Mouse (Mus musculus): ENCODE measurements around the gene Phf6. TPM values are rescaled to one million over a fixed set of nuclear protein-coding genes. Genes with fewer than 3 reads are reported as not detected.
A peak's percentile ranks its signal among the peaks of the same experiment; 100 is the strongest.

The Phf6 gene
- polyA plus RNA-seq, 1 experiment from 2014 or later: 105 TPM

DNA sequence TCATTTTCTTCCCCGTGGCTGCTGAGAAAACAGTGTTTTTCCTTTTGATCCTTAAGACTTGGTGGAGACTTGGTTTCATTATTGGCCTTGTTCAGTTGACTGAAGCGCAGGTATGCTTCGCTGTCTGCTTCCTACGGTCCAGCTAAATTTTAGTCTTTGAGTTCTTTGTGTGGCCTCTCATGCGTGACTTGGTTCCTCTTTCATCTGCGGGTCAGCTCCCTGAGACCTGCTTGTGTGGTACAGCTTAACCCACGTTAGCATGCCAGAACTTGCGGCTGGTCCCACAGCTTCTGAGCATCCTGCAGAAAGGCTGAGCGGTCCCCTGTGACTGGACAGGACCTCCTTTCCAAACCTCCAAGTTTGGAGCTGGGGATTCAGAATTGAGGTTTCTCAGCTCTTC lies 14.7 kb downstream of the Phf6 start:
- WGBS: 53% methylated on average over 9 of the region's 9 CpGs
- no peak overlapping the region for H3K9ac ChIP-seq (replicated peaks; ENCODE audit: low read length)

DNA sequence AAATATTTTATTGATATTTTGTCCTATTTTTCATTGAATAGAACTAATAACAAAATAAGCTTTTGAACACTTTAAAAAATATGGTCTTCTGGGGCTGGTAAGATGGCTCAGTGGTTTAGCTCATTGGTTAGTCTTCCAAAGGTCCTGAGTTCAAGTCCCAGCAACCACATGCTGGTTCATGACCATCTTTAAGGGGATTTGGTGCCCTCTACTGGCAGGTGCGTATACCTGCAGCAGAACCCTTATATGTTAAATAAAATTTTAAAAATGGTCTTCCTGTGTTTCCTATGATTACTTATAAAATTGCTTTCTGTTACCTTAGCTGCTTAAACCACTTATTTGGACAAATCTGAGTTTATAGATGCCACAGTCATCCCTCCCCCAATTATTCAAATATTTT lies 16.8 kb downstream of the Phf6 start:
- H3K4me2 ChIP-seq (ENCODE audit: low read length): no peak overlapping the region
- no peak overlapping the region for H3K4me3 ChIP-seq (replicated peaks; ENCODE audit: low read depth, low read length)
- H3K9me3 ChIP-seq (ENCODE audit: control insufficient read depth, low read length): no peaks in the 10 kb centered on the region
- H3K27me3 ChIP-seq (ENCODE audit: control insufficient read depth, insufficient read depth, low read length): no peaks in the 10 kb centered on the region
- ATAC-seq (ENCODE audit: low FRiP score, low TSS enrichment) (no peak), DNase-seq (peak; percentile 46)
- H3K4me1 ChIP-seq (ENCODE audit: control insufficient read depth, insufficient read depth, low read length): no peaks in the 10 kb centered on the region
- no peak overlapping the region for H3K9ac ChIP-seq (replicated peaks; ENCODE audit: low read length)
- H3K27ac ChIP-seq (replicated peaks; ENCODE audit: low read depth, low read length): no peak overlapping the region
- 53% methylated on average over 1 of the region's 1 CpGs for WGBS
- peaks cover 3% of the 10 kb centered on the region; the same call in 1 of the 2 replicates for H3K36me3 ChIP-seq (ENCODE audit: control insufficient read depth, insufficient read depth, low read length)

More for the DNA sequence above, 14.7 kb downstream of the Phf6 start:
- DNase-seq: no peak
- H3K9me3 ChIP-seq (ENCODE audit: control insufficient read depth, low read length): no peaks in the 10 kb centered on the region
- no peaks in the 10 kb centered on the region for H3K36me3 ChIP-seq (ENCODE audit: control insufficient read depth, insufficient read depth, low read length)
- no peak for ATAC-seq (ENCODE audit: low FRiP score, low TSS enrichment)
- H3K4me2 ChIP-seq (ENCODE audit: low read length): no peak overlapping the region
- H3K27ac ChIP-seq (replicated peaks; ENCODE audit: low read depth, low read length): no peak overlapping the region
- no peak overlapping the region for H3K4me3 ChIP-seq (replicated peaks; ENCODE audit: low read depth, low read length)
- H3K27me3 ChIP-seq (ENCODE audit: control insufficient read depth, insufficient read depth, low read length): no peaks in the 10 kb centered on the region
- no peaks in the 10 kb centered on the region for H3K4me1 ChIP-seq (ENCODE audit: control insufficient read depth, insufficient read depth, low read length)

DNA sequence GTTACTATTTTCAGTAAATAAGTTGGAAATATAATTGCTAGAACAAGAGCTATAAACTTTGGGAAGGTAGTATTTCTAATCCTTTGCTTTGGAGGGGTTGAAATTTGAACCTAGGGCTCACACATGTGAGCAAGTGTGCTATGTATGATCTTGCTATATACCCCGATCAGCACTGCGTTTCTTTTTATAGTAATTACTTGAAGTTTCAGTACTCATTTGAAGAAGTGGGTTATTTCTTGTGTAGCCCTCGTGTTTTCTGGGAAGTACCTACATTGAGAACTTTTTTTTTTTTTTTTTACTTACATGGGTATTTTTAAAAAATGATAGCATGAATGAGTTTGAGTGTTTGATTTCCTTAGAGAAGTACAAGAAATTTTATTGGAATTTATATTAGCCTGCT lies 17.7 kb downstream of the Phf6 start:
- H3K4me2 ChIP-seq (ENCODE audit: low read length): no peak overlapping the region
- DNase-seq (no peak), ATAC-seq (ENCODE audit: low FRiP score, low TSS enrichment) (no peak)
- no peaks in the 10 kb centered on the region for H3K9me3 ChIP-seq (ENCODE audit: control insufficient read depth, low read length)
- H3K27ac ChIP-seq (replicated peaks; ENCODE audit: low read depth, low read length): no peak overlapping the region
- H3K4me3 ChIP-seq (replicated peaks; ENCODE audit: low read depth, low read length): no peak overlapping the region
- H3K27me3 ChIP-seq (ENCODE audit: control insufficient read depth, insufficient read depth, low read length): no peaks in the 10 kb centered on the region
- H3K36me3 ChIP-seq (ENCODE audit: control insufficient read depth, insufficient read depth, low read length): peaks cover 5% of the 10 kb centered on the region; the same call in 1 of the 2 replicates
- H3K9ac ChIP-seq (replicated peaks; ENCODE audit: low read length): no peak overlapping the region
- no peaks in the 10 kb centered on the region for H3K4me1 ChIP-seq (ENCODE audit: control insufficient read depth, insufficient read depth, low read length)
- 92% methylated on average over 3 of the region's 3 CpGs for WGBS

DNA sequence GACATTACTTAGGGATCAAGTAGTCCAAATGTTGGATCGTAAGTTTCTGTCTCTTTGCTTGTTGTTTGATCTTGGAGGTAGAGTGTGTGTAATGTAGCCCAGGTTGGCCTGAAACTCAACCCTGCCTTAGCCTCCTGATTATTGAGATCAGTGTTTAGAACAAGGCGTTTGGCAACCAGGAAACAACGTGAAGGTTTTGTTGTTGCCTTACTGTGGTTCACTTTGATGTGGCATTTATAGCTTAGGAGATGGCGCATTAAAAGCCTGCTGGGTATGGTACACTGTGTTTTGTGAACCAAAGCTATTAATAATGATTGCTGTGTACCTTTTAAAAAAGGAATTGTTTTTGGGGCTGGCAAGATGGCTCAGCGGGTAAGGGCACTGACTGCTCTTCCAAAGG lies 18.1 kb downstream of the Phf6 start:
- Histone ChIP-seq H3K9me3 (ENCODE audit: control insufficient read depth, low read length) (no peaks in the 10 kb centered on the region), H3K4me2 (ENCODE audit: low read length) (no peak overlapping the region), H3K27me3 (ENCODE audit: control insufficient read depth, insufficient read depth, low read length) (no peaks in the 10 kb centered on the region), H3K4me1 (ENCODE audit: control insufficient read depth, insufficient read depth, low read length) (no peaks in the 10 kb centered on the region), H3K36me3 (ENCODE audit: control insufficient read depth, insufficient read depth, low read length) (peaks cover 5% of the 10 kb centered on the region; the same call in 1 of the 2 replicates), H3K9ac (replicated peaks; ENCODE audit: low read length) (no peak overlapping the region), H3K4me3 (replicated peaks; ENCODE audit: low read depth, low read length) (no peak overlapping the region), H3K27ac (replicated peaks; ENCODE audit: low read depth, low read length) (no peak overlapping the region)
- ATAC-seq (ENCODE audit: low FRiP score, low TSS enrichment) (no peak), DNase-seq (no peak)
- 88% methylated on average over 5 of the region's 5 CpGs for WGBS

DNA sequence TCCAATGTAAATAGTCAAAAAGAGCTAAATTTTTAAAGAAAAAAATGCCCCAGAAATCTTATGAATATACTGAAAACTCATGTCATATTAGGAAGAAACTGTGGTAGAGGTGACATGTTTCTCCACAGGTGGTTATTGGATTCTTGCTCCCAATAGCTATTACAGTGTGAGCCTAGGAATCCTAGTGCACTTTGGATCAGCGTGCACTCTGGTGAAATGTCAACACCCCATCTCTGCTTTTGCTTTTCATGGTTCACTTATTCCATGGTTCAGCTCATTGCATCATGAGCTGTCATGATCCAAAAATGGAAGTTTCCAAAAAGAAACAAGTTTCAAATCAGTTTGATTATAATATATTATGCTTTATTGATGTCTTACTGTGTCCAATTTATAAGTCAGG lies 20.1 kb downstream of the Phf6 start:
- 86% methylated on average over 1 of the region's 1 CpGs for WGBS

DNA sequence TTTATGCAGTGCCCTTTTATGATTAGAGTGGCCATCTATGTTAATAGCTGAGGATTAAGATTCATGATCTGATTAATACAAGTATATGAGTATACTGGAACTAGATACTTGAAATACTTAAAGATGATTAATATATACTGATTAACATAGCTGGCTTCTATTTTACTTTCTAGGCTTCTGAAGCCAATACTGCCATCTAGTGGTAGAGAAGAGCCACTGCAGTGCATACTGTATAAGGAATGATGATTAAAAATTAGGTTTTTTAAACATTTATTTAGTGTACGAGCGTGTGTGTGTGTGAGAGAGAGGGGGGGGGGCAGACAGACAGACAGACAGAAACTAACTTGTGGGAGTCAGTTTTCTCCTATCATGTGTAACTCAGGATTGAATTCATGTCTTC lies 22.4 kb downstream of the Phf6 start:
- ATAC-seq (ENCODE audit: low FRiP score, low TSS enrichment) (no peak), DNase-seq (peak; percentile 64)
- WGBS: 79% methylated on average over 2 of the region's 2 CpGs
- Histone ChIP-seq H3K27ac (replicated peaks; ENCODE audit: low read depth, low read length) (no peak overlapping the region), H3K4me3 (replicated peaks; ENCODE audit: low read depth, low read length) (no peak overlapping the region), H3K9me3 (ENCODE audit: control insufficient read depth, low read length) (no peaks in the 10 kb centered on the region), H3K36me3 (ENCODE audit: control insufficient read depth, insufficient read depth, low read length) (peaks cover 5% of the 10 kb centered on the region; the same call in 1 of the 2 replicates), H3K27me3 (ENCODE audit: control insufficient read depth, insufficient read depth, low read length) (no peaks in the 10 kb centered on the region), H3K4me1 (ENCODE audit: control insufficient read depth, insufficient read depth, low read length) (no peaks in the 10 kb centered on the region), H3K4me2 (ENCODE audit: low read length) (no peak overlapping the region), H3K9ac (replicated peaks; ENCODE audit: low read length) (no peak overlapping the region)

More for the DNA sequence above, 20.1 kb downstream of the Phf6 start:
- Histone ChIP-seq H3K4me1 (ENCODE audit: control insufficient read depth, insufficient read depth, low read length) (no peaks in the 10 kb centered on the region), H3K9me3 (ENCODE audit: control insufficient read depth, low read length) (no peaks in the 10 kb centered on the region), H3K27me3 (ENCODE audit: control insufficient read depth, insufficient read depth, low read length) (no peaks in the 10 kb centered on the region), H3K36me3 (ENCODE audit: control insufficient read depth, insufficient read depth, low read length) (peaks cover 5% of the 10 kb centered on the region; the same call in 1 of the 2 replicates), H3K27ac (replicated peaks; ENCODE audit: low read depth, low read length) (no peak overlapping the region), H3K4me2 (ENCODE audit: low read length) (no peak overlapping the region), H3K4me3 (replicated peaks; ENCODE audit: low read depth, low read length) (no peak overlapping the region), H3K9ac (replicated peaks; ENCODE audit: low read length) (no peak overlapping the region)
- no peak for DNase-seq
- ATAC-seq (ENCODE audit: low FRiP score, low TSS enrichment): no peak

DNA sequence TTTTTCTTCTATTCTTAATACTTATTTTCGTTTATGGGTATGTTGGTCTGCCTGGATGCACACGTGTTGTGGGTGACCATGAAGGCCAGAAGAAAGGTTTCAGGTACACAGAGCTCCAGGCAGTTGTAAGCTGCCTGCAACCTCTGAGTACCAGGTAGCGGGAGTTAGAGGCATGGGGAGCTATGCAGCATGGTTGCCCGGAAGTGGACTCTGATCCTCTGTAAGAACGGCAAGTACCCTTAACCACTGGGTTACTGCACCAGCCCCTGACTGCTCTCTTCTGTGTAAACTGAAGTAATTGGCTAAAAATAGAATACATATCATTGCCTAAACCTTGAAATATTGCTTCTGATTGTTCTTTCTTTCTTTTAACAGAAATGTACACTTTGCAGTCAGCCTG lies 33.4 kb downstream of the Phf6 start:
- H3K36me3 ChIP-seq (ENCODE audit: control insufficient read depth, insufficient read depth, low read length): peaks cover 44% of the 10 kb centered on the region
- ATAC-seq (ENCODE audit: low FRiP score, low TSS enrichment) (no peak), DNase-seq (no peak)
- H3K4me2 ChIP-seq (ENCODE audit: low read length): no peak overlapping the region
- whole genome bisulfite sequencing: 92% methylated on average over 5 of the region's 5 CpGs
- no peak overlapping the region for H3K4me3 ChIP-seq (replicated peaks; ENCODE audit: low read depth, low read length)
- no peaks in the 10 kb centered on the region for H3K9me3 ChIP-seq (ENCODE audit: control insufficient read depth, low read length)
- no peak overlapping the region for H3K27ac ChIP-seq (replicated peaks; ENCODE audit: low read depth, low read length)
- no peaks in the 10 kb centered on the region for H3K27me3 ChIP-seq (ENCODE audit: control insufficient read depth, insufficient read depth, low read length)
- no peak overlapping the region for H3K9ac ChIP-seq (replicated peaks; ENCODE audit: low read length)
- H3K4me1 ChIP-seq (ENCODE audit: control insufficient read depth, insufficient read depth, low read length): no peaks in the 10 kb centered on the region

DNA sequence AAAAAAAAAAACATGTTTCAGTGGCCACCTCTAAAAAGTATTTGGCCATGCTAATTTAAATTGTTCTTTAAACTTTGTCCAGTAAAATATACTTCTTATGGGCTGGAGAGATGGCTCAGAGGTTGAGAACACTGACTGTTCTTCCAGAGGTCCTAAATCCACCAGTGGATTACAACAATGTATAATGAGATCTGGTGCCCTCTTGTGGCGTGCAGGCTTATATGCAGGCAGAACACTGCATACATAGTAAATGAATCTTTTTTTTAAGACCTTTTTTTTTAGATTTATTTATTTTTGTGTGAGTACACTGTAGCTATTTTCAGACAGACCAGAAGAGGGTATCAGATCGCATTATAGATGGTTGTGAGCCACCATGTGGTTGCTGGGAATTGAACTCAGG lies 37.6 kb downstream of the Phf6 start:
- H3K27me3 ChIP-seq (ENCODE audit: control insufficient read depth, insufficient read depth, low read length): no peaks in the 10 kb centered on the region
- WGBS: 61% methylated on average over 2 of the region's 2 CpGs
- no peak overlapping the region for H3K4me3 ChIP-seq (replicated peaks; ENCODE audit: low read depth, low read length)
- ATAC-seq (ENCODE audit: low FRiP score, low TSS enrichment) (no peak), DNase-seq (peak; percentile 60)
- no peak overlapping the region for H3K4me2 ChIP-seq (ENCODE audit: low read length)
- H3K4me1 ChIP-seq (ENCODE audit: control insufficient read depth, insufficient read depth, low read length): no peaks in the 10 kb centered on the region
- no peaks in the 10 kb centered on the region for H3K9me3 ChIP-seq (ENCODE audit: control insufficient read depth, low read length)
- no peak overlapping the region for H3K27ac ChIP-seq (replicated peaks; ENCODE audit: low read depth, low read length)
- H3K36me3 ChIP-seq (ENCODE audit: control insufficient read depth, insufficient read depth, low read length): peaks cover 39% of the 10 kb centered on the region
- H3K9ac ChIP-seq (replicated peaks; ENCODE audit: low read length): no peak overlapping the region

DNA sequence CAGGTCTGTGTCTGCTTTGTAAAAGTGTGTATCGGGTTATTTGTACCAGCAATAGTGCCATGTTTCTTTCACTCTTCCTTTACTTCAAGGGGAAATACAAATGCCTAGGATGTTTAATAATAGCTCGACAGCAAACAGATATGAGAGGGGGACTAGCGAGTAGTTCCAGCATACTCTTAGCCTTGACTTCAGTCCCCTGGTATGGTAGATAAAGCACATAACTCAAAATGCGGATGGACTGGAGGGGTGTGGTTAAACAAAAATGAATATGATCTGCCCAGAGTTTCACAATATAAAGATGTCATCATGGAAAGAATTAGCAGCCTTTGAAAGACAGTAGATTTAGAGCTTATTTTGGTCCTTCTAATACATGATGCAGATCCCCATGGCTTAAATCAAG lies 44.9 kb downstream of the Phf6 start:
- H3K4me1 ChIP-seq (ENCODE audit: control insufficient read depth, insufficient read depth, low read length): no peaks in the 10 kb centered on the region
- ATAC-seq (ENCODE audit: low FRiP score, low TSS enrichment): no peak

More for the DNA sequence above, 44.9 kb downstream of the Phf6 start:
- no peak for DNase-seq
- 86% methylated on average over 4 of the region's 4 CpGs for WGBS
- Histone ChIP-seq H3K36me3 (ENCODE audit: control insufficient read depth, insufficient read depth, low read length) (peaks cover 22% of the 10 kb centered on the region), H3K4me2 (ENCODE audit: low read length) (no peak overlapping the region), H3K27ac (replicated peaks; ENCODE audit: low read depth, low read length) (no peak overlapping the region), H3K4me3 (replicated peaks; ENCODE audit: low read depth, low read length) (no peak overlapping the region), H3K27me3 (ENCODE audit: control insufficient read depth, insufficient read depth, low read length) (no peaks in the 10 kb centered on the region), H3K9ac (replicated peaks; ENCODE audit: low read length) (no peak overlapping the region), H3K9me3 (ENCODE audit: control insufficient read depth, low read length) (no peaks in the 10 kb centered on the region)

Data from midbrain, embryonic 14.5 days (tissue).